Mouse (Mus musculus): ENCODE data around the gene Rab34. TPM values are rescaled to one million over a fixed set of nuclear protein-coding genes. Genes with fewer than 3 reads are reported as not detected.
"Not testable (repeated sequence)": the region's sequence is repeated elsewhere in the genome, so short reads cannot be mapped to it uniquely, and the experiment has no call there.

Rab34 gene
- polyA plus RNA-seq, 1 experiment: 10.7 TPM

DNA sequence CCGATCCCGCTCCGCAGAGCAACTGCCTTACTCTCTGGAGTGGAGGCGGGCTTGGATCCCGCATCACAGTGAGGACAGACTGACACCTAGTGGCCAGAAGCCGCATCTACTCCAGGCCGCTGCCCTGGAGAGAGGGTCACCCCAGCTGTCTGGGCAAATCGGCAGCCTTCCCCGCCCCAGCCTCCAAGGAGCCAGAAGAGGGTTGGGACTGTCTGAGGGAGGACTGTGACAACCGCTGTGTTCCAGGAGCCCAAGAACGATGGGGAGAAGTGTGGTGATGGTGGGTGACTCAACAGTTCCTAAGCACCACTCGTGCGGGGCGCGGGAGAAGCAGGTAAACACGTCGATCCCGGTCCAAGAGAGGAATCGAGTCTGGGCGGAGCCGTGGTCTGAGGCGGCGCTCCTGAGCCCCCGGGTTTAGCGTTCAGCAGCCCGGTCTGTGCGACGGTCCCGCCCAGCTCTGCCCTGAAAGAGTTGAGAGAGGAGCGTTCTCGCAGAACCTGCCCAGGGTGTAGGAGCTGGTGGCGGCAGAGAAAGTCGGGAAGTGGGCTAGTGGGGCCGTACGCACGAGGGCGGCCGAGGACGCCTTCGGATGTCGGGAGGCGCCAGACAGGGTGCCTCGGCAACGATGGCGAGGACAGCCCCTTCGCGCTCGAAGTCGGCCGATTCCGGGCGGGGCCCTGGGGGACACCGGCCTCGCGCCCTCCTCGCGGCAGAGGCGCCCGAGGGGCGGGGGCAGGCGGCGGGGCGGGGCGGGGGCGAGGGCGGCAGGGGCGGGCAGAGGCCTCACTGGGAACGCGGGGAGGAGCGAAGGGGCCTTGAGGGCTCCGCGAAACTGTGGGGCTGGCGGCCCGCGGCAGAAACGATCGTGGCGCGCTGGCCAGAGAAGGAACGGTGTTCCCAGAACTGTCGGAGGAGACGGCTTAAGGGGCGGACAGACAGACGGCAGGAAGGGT, 10.0 kb upstream of the Rab34 start:
- peak; percentile 78 for DNase-seq (ENCODE audit: low read depth, low spot score)
- under 1% methylated on average over 84 of the region's 84 CpGs for WGBS

- no peak for DNase-seq (ENCODE audit: low read depth, low spot score)
- WGBS: 3% methylated on average over 29 of the region's 29 CpGs
These were observed 9.3 kb upstream of the Rab34 start for GRCm38 (mm10) chr11:78178859-78179437.

DNA sequence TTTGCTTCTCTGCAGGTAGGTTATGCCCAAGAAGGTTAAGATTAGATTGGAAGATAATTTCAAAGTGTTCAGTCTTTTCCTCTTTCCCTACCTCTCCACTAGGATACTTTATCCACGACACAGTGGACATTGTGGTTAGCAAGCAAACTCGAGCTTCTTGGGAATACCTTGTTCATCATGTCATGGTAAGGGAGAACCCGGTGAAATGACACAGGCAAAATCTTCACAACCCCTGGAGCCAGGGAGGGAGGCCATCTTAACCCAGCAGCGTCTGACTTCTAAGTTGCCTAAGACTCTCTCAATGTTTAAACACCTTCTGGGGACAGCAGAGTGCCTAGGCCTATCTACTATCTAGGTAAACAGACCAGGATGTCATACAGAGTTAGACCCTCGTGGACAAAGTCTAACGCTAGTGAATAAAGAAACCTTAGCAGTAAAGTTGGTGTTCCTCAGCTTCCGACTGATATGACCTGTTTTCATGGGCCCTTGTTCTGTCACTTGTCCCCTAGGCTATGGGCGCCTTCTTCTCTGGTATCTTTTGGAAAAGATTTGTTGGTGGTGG, 8.7 kb upstream of the Rab34 start:
- WGBS: 35% methylated on average over 8 of the region's 8 CpGs

GRCm38 (mm10) chr11:78180081-78180761, 8.0 kb upstream of the Rab34 start:
- WGBS: 70% methylated on average over 6 of the region's 6 CpGs
- DNase-seq (ENCODE audit: low read depth, low spot score): no peak

More for the DNA sequence above, 8.7 kb upstream of the Rab34 start:
- DNase-seq (ENCODE audit: low read depth, low spot score): no peak

DNA sequence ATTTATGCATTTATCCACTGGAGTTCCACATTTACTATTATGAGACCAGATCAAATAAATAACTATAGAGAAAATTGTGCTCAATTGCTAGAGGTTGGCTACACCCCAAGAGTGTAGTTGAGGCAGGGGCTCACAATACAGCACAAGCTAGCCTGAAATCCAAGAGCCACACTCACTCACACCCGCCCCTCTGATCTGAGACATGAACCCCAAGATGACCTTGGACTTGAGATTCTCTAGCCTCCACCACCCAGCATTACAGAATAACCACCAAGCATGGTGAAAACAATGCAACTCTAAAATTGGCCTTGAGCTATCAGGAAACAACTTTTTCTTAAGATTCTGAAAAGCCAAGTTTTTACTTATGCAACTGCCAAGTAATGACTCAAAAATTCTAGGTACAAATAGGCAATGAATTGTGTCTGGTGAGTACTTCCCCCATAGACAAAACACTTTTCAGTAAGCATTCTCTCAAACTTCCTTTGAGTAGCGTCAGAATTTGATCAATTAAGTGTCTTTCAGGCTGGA, 6.3 kb upstream of the Rab34 start:
- WGBS: 23% methylated on average over 2 of the region's 2 CpGs
- no peak for DNase-seq (ENCODE audit: low read depth, low spot score)

GRCm38 (mm10) chr11:78182450-78182849, 5.8 kb upstream of the Rab34 start:
- DNase-seq (ENCODE audit: low read depth, low spot score): no peak
- 4% methylated on average over 7 of the region's 7 CpGs for WGBS

DNA sequence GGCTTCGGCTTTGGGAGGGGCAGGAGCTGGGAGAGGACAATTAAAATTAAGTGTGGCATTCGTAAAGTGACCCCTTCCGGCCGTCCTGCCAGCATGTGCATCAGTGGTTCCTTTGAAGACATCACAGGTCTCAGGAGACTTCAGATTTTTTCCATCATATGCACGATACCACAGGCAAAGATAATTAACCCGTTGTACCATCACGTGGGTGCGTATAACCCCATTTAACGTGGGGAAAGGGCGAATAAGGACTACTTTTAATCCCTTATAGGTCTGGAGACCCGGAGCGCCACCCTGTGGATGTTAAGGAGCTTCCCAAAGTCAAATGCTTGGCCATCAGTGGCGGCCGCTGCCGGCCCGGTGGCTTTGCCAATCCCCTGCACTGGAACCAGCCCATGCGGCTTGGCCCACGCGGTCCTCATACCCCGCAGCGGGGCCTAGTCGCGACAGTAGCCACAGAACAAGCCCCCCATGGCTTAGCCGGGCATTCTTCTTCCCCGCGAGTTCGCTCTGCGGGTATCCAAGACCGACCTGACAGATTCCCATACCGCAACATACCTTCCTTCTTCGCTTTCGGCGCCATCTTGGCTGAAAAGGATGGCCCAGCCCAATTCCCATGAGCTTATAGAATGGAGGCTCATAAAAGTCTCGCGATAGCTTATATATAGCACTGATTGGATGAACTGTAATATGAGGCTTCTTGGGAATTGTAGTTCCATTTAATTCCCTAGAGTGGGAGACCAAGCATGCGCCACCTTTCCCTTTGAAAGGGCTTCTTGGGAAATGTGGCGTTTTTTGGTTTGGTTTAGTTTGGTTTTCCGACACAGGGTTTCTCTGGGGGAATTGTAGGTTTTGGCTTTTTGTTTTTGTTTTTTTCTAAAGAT, 5.0 kb upstream of the Rab34 start, which contains the start of gene Rpl23a:
Gene Rpl23a, minus strand, starts transcription at position 624 of the 884 bp plus-strand sequence.
- under 1% methylated on average over 38 of the region's 38 CpGs for WGBS

DNA sequence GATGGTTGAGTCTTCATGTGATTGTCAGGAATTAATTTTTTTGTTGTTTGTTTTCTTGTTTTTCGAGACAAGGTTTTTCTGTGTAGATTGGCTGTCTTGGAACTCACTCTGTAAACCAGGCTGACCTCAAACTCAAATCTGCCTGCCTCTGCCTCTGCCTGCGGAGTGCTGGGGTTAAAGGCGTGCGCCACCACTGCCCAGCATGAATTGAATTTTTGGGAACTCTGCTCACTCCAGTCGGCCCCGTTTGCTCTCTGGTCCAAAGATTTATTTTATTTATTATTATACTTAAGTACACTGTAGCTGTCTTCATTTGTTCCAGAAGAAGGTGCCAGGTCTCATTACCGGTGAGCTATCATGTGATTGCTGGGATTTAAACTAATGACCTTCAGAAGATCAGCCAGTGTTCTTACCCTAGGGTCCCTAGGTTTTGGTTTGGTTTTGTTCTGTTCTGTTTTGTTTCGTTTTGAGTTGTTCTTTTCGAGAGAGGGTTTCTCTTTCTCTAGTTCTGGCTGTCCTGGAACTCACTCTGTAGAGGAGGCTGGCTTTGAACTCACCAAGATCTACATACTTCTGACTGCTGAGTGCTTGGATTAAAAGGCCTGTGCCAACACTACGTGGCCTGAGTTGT, 4.2 kb upstream of the Rab34 start:
- whole genome bisulfite sequencing: 47% methylated on average over 10 of the region's 10 CpGs
- DNase-seq (ENCODE audit: low read depth, low spot score): no peak

More for the DNA sequence above, 5.0 kb upstream of the Rab34 start, which contains the start of gene Rpl23a:
- peak; percentile 82 for DNase-seq (ENCODE audit: low read depth, low spot score)

DNA sequence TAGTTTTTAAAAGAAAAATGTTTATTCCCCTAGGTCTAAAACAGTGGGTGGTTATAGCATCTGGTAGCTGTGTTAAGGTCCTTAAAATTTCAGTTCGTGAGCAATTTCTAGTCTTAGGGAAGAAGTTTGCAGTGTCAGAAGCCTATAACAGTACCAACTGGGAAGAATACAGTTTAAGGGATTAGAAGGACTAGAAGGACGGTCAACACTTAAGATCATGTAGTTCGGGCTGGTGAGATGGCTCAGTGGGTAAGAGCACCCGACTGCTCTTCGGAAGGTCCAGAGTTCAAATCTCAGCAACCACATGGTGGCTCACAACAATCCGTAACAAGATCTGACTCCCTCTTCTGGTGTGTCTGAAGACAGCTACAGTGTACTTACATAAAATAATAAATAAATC, 3.5 kb upstream of the Rab34 start:
- WGBS: 91% methylated on average over 6 of the region's 6 CpGs
- not testable (repeated sequence) for DNase-seq (ENCODE audit: low read depth, low spot score)

DNA sequence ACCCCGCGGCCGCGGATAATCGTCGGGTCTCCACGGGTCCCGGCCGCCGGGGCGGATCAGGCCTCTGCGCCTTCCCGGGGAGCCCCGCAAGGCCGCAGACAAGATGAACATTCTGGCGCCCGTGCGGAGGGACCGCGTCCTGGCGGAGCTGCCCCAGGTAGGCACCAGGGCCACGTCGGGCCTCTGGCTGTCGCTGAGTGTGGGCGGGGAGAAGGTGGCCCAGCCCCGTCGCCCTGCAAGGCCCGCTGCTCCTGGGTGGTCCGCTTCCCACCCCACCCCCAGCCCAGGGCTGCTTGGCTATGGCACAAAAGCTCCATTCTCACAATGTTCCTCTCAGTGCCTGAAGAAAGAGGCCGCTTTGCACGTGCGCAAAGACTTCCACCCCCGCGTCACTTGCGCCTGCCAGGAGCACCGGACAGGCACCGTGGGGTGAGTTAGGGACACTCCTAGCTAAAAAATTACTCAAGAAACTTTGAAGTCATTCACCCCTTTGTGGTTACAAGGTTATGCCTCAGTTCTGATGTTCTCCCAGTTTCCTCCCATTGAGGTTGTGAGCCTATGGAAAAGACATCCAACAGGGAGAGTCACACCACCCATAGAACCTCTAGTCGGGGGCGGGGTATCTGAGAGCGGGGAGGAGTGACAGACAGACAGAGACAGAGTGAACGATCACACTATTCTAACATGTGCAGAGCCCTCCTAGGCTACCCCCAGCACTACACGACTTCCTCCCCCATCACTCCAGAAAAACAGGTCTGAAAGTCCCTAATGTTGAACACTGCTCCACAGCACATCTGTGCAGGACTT, 1.2 kb downstream of the Rab34 start:
- WGBS: 2% methylated on average over 42 of the region's 42 CpGs
- DNase-seq (ENCODE audit: low read depth, low spot score): no peak

GRCm38 (mm10) chr11:78190041-78190440, 1.8 kb downstream of the Rab34 start:
- no peak for DNase-seq (ENCODE audit: low read depth, low spot score)
- 41% methylated on average over 6 of the region's 6 CpGs for WGBS

DNA sequence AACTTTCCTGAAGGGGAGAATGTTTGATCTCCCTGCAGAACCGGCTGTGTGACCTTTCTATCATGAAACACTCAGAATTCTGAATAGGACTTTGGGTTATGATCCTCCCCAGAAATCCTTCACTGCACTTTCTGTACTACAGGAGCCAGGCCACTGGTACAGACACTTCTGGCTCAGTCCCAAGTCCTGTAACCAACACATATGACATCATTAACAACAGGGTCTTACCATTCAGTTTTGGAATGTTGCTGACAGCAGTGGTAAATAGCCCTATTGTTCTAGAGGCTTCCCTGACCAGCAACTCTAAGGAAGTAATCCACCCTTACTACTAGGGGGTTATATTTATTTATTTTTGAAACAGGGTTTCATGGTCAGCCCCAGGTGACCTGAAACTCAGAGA, 4.9 kb downstream of the Rab34 start, which contains the start of gene Proca1:
Gene Proca1, plus strand, starts transcription at position 280 of the 400 bp plus-strand sequence.
- no peak for DNase-seq (ENCODE audit: low read depth, low spot score)
- 33% methylated on average over 1 of the region's 1 CpGs for WGBS

GRCm38 (mm10) chr11:78194411-78195100, 6.3 kb downstream of the Rab34 start:
- DNase-seq (ENCODE audit: low read depth, low spot score): no peak
- WGBS: 1% methylated on average over 30 of the region's 30 CpGs

GRCm38 (mm10) chr11:78195101-78195863, 7.1 kb downstream of the Rab34 start:
- no peak for DNase-seq (ENCODE audit: low read depth, low spot score)
- WGBS: 59% methylated on average over 23 of the region's 23 CpGs

GRCm38 (mm10) chr11:78202372-78202771, 14.1 kb downstream of the Rab34 start:
- no peak for DNase-seq (ENCODE audit: low read depth, low spot score)
- 48% methylated on average over 3 of the region's 3 CpGs for WGBS

DNA sequence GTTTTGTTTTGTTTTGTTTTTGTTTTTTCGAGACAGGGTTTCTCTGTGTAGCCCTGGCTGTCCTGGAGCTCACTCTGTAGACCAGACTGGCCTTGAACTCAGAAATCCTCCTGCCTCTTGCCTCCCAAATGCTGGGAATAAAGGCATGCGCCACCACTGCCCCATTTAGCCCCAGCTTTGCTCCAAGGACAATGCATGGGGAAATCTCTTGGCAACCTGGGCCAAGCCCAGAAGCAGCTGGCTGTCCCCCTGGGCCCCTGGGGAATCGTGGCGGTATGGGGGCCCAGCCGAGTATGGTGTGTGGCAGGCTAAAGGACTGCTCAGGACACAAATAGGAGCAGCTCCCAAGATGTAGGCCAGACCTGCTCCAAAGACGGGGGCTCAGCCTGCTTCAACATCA, 16.1 kb downstream of the Rab34 start:
- 82% methylated on average over 6 of the region's 6 CpGs for WGBS
- DNase-seq (ENCODE audit: low read depth, low spot score): no peak
